Mouse (Mus musculus): ENCODE measurements around the gene Defa21. TPM values are rescaled to one million over a fixed set of nuclear protein-coding genes. Genes with fewer than 3 reads are reported as not detected.
"Not testable (repeated sequence)": the region's sequence is repeated elsewhere in the genome, so short reads cannot be mapped to it uniquely, and the experiment has no call there.

Defa21 gene
- total RNA-seq (2021), result not detected

- DNase-seq (ENCODE audit: extremely low spot score in 1 of 2, low spot score in 2 of 2); intact Hi-C loops (cut with DNase I): not testable (repeated sequence)
These were observed at the start of gene Defa21 for GRCm38 (mm10) chr8:21025245-21025644. Defa21 (plus strand) TSS chr8:21025545.

- intact Hi-C loops (cut with DNase I), result no loop called here
These were observed 45.5 kb upstream of the Defa21 start for GRCm38 (mm10) chr8:20979846-20980245.

GRCm38 (mm10) chr8:20994042-20994441 is 31.3 kb upstream of the Defa21 start:
- intact Hi-C loops (cut with DNase I); DNase-seq (ENCODE audit: extremely low spot score in 1 of 2, low spot score in 2 of 2): not testable (repeated sequence)

More at GRCm38 (mm10) chr8:20979846-20980245, 45.5 kb upstream of the Defa21 start:
- DNase-seq (ENCODE audit: extremely low spot score in 1 of 2, low spot score in 2 of 2), result no peak

- intact Hi-C loops (cut with DNase I), result no loop called here
- no peak for DNase-seq (ENCODE audit: extremely low spot score in 1 of 2, low spot score in 2 of 2)
These were observed 28.6 kb upstream of the Defa21 start for GRCm38 (mm10) chr8:20996776-20997175.

GRCm38 (mm10) chr8:20997291-20997690 is 28.1 kb upstream of the Defa21 start:
- intact Hi-C loops (cut with DNase I), result no loop called here
- DNase-seq (ENCODE audit: extremely low spot score in 1 of 2, low spot score in 2 of 2), result no peak

- no peak for DNase-seq (ENCODE audit: extremely low spot score in 1 of 2, low spot score in 2 of 2)
- intact Hi-C loops (cut with DNase I), result no loop called here
These were observed 24.2 kb upstream of the Defa21 start for GRCm38 (mm10) chr8:21001171-21001570.

- DNase-seq (ENCODE audit: extremely low spot score in 1 of 2, low spot score in 2 of 2), result no peak
- intact Hi-C loops (cut with DNase I), result no loop called here
These were observed 18.5 kb upstream of the Defa21 start for GRCm38 (mm10) chr8:21006801-21007200.

- intact Hi-C loops (cut with DNase I); DNase-seq (ENCODE audit: extremely low spot score in 1 of 2, low spot score in 2 of 2): not testable (repeated sequence)
These were observed 16.8 kb upstream of the Defa21 start for GRCm38 (mm10) chr8:21008578-21008977.

GRCm38 (mm10) chr8:21010548-21010947 is 14.8 kb upstream of the Defa21 start:
- not testable (repeated sequence) for DNase-seq (ENCODE audit: extremely low spot score in 1 of 2, low spot score in 2 of 2)
- intact Hi-C loops (cut with DNase I), result loop anchor here (2.0 kb wide), 1 partner anchor 18 kb away; no protein-coding TSS in a partner anchor

- intact Hi-C loops (cut with DNase I); DNase-seq (ENCODE audit: extremely low spot score in 1 of 2, low spot score in 2 of 2): not testable (repeated sequence)
These were observed 29.4 kb downstream of the Defa21 start, which contains the start of gene Defa23 for GRCm38 (mm10) chr8:21054747-21055146. Defa23 (plus strand) TSS chr8:21055047.

- DNase-seq (ENCODE audit: extremely low spot score in 1 of 2, low spot score in 2 of 2); intact Hi-C loops (cut with DNase I): not testable (repeated sequence)
These were observed 39.4 kb downstream of the Defa21 start, which contains the start of gene Defa35 for GRCm38 (mm10) chr8:21064738-21065137. Defa35 (plus strand) TSS chr8:21065038.

Other genes starting within 250 kb of the Defa21 start
- gene Defb33, start 132.9 kb upstream of the Defa21 start, total RNA-seq (2021), result not detected
- not detected for gene Gm15056, start 122.9 kb upstream of the Defa21 start, total RNA-seq (2021)
- not detected for gene Gm6040, start 103.5 kb upstream of the Defa21 start, total RNA-seq (2021)
- gene AY761185, start 80.8 kb upstream of the Defa21 start, total RNA-seq (2021), result not detected
- gene Defa23, start 29.5 kb downstream of the Defa21 start, total RNA-seq (2021), result not detected
- gene Defa35, start 39.5 kb downstream of the Defa21 start, total RNA-seq (2021), result not detected
- gene Defa25, start 58.9 kb downstream of the Defa21 start, total RNA-seq (2021), result not detected
- not detected for gene Gm14851, start 70.5 kb downstream of the Defa21 start, total RNA-seq (2021)
- gene Defa30, start 109.1 kb downstream of the Defa21 start, total RNA-seq (2021), result not detected
- not detected for gene Defa22, start 136.7 kb downstream of the Defa21 start, total RNA-seq (2021)
- gene Defa31, start 166.1 kb downstream of the Defa21 start, total RNA-seq (2021), result not detected
- not detected for gene Gm15293, start 176.0 kb downstream of the Defa21 start, total RNA-seq (2021)
- not detected for gene Gm15292, start 224.2 kb downstream of the Defa21 start, total RNA-seq (2021)